Mouse (Mus musculus) MEL (cell line): Measurements from ENCODE around the gene Hnrnph1. TPM values are rescaled to one million over a fixed set of nuclear protein-coding genes. Genes with fewer than 3 reads are reported as not detected.
A peak's percentile ranks its signal among the peaks of the same experiment; 100 is the strongest.

Experiments used
- DNase-seq: peaks from one replicate; pipeline ENCODE4 v3.0.0; 2011; ENCODE audit warnings: low read depth, low spot score
- H3K27ac ChIP-seq: 2 replicates; pipeline ENCODE4 v1.5.1; 2012; ENCODE audit warnings: low read depth, mild to moderate bottlenecking, control low read depth, low read length, moderate library complexity; ENCODE audit not compliant: control insufficient read depth
- H3K27me3 ChIP-seq, 2 experiments: fragments of 150-350 bp in 1 of 2; sonication (generic) in 1 of 2; 2 replicates each; pipeline ENCODE4 v1.6.1; 2012; ENCODE audit warnings: low read length in 2 of 2, mild to moderate bottlenecking in 2 of 2, improper control_type of control experiment in 1 of 2, moderate library complexity in 1 of 2; ENCODE audit not compliant: insufficient read depth in 2 of 2, control insufficient read depth in 1 of 2
- H3K36me3 ChIP-seq, 2 experiments: 2 replicates each; pipeline ENCODE4 v1.6.1; 2012 to 2014; ENCODE audit warnings: low read length in 2 of 2, improper control_type of control experiment in 1 of 2, inconsistent platforms in 1 of 2, mild to moderate bottlenecking in 1 of 2; ENCODE audit not compliant: insufficient read depth in 2 of 2, control insufficient read depth in 1 of 2
- H3K4me1 ChIP-seq, 2 experiments: fragments of 150-350 bp in 1 of 2; sonication (generic) in 1 of 2; 2 replicates each; pipeline ENCODE4 v1.6.1; 2012; ENCODE audit warnings: low read length in 2 of 2, improper control_type of control experiment in 1 of 2, mild to moderate bottlenecking in 1 of 2; ENCODE audit not compliant: insufficient read depth in 2 of 2, control insufficient read depth in 1 of 2
- H3K4me3 ChIP-seq, 2 experiments: fragments of 150-350 bp in 1 of 2; sonication (generic) in 1 of 2; 2 replicates each; pipeline ENCODE4 v1.5.1; 2012; ENCODE audit warnings: low read depth in 2 of 2, low read length in 2 of 2, mild to moderate bottlenecking in 2 of 2, moderate library complexity in 2 of 2, control low read depth in 1 of 2, improper control_type of control experiment in 1 of 2; ENCODE audit not compliant: control insufficient read depth in 1 of 2, insufficient read depth in 1 of 2
- H3K79me2 ChIP-seq: 2 replicates; pipeline ENCODE4 v1.6.1; 2012; ENCODE audit warnings: mild to moderate bottlenecking, low read length, moderate library complexity; ENCODE audit not compliant: control insufficient read depth, poor library complexity, insufficient read depth
- H3K9ac ChIP-seq: 2 replicates; pipeline ENCODE4 v1.6.1; 2012; ENCODE audit warnings: low read depth, mild to moderate bottlenecking, control low read depth, low read length, moderate library complexity; ENCODE audit not compliant: control insufficient read depth, poor library complexity, severe bottlenecking
- H3K9me3 ChIP-seq: fragments of 150-350 bp; sonication (generic); replicated peaks from 2 replicates; pipeline ENCODE4 v1.6.1; 2012; ENCODE audit warnings: mild to moderate bottlenecking, low read length, improper control_type of control experiment, moderate library complexity; ENCODE audit not compliant: insufficient read depth
- E2F4 ChIP-seq: IDR thresholded peaks from 2 replicates; pipeline ENCODE4 v1.6.1; 2011; ENCODE audit warnings: low read depth, low read length, improper control_type of control experiment, borderline replicate concordance
- ELF1 ChIP-seq: IDR thresholded peaks from 2 replicates; pipeline ENCODE4 v1.6.1; 2014; ENCODE audit warnings: low read depth, mild to moderate bottlenecking, inconsistent platforms, low read length, improper control_type of control experiment, moderate library complexity
- EP300 ChIP-seq, 2 experiments: IDR thresholded peaks; 2 replicates each; pipeline ENCODE4 v1.6.1; 2011; ENCODE audit warnings: improper control_type of control experiment in 2 of 2, low read length in 2 of 2, low read depth in 1 of 2, mild to moderate bottlenecking in 1 of 2
- GATA1 ChIP-seq: IDR thresholded peaks from 2 replicates; pipeline ENCODE4 v1.6.1; 2011; ENCODE audit warnings: low read depth, low read length, improper control_type of control experiment
- HCFC1 ChIP-seq: IDR thresholded peaks from 2 replicates; pipeline ENCODE4 v1.6.1; 2012; ENCODE audit warnings: low read depth, mild to moderate bottlenecking, inconsistent platforms, low read length, improper control_type of control experiment, moderate library complexity
- JUND ChIP-seq: IDR thresholded peaks from 2 replicates; pipeline ENCODE4 v1.6.1; 2011; ENCODE audit warnings: low read depth, mild to moderate bottlenecking, improper control_type of control experiment, low read length
- MAFK ChIP-seq: IDR thresholded peaks from 2 replicates; pipeline ENCODE4 v1.6.1; 2011; ENCODE audit warnings: low read depth, mild to moderate bottlenecking, low read length, improper control_type of control experiment, borderline replicate concordance
- MEF2A ChIP-seq: IDR thresholded peaks from 2 replicates; pipeline ENCODE4 v1.6.1; 2014; ENCODE audit warnings: low read depth, mild to moderate bottlenecking, inconsistent platforms, low read length, improper control_type of control experiment; ENCODE audit not compliant: poor library complexity, insufficient replicate concordance, severe bottlenecking; ENCODE audit errors: extremely low read depth
- MXI1 ChIP-seq: IDR thresholded peaks from 2 replicates; pipeline ENCODE4 v1.6.1; 2011; ENCODE audit warnings: mild to moderate bottlenecking, low read depth, low read length, improper control_type of control experiment
- MYB ChIP-seq: IDR thresholded peaks from 2 replicates; pipeline ENCODE4 v1.6.1; 2011; ENCODE audit warnings: mild to moderate bottlenecking, low read depth, low read length, improper control_type of control experiment
- MYC ChIP-seq: IDR thresholded peaks from 2 replicates; pipeline ENCODE4 v1.6.1; 2011; ENCODE audit warnings: low read depth, mild to moderate bottlenecking, low read length, improper control_type of control experiment, moderate library complexity
- NELFE ChIP-seq: IDR thresholded peaks from 2 replicates; pipeline ENCODE4 v1.6.1; 2011; ENCODE audit warnings: low read depth, low read length, improper control_type of control experiment
- NRF1 ChIP-seq: IDR thresholded peaks from 2 replicates; pipeline ENCODE4 v1.6.1; 2014; ENCODE audit warnings: low read depth, mild to moderate bottlenecking, inconsistent platforms, low read length, improper control_type of control experiment, moderate library complexity; ENCODE audit not compliant: poor library complexity, insufficient read depth, severe bottlenecking
- POLR2AphosphoS2 ChIP-seq: IDR thresholded peaks from 2 replicates; pipeline ENCODE4 v1.6.1; 2011; ENCODE audit warnings: low read length, improper control_type of control experiment
- RAD21 ChIP-seq: IDR thresholded peaks from 2 replicates; pipeline ENCODE4 v1.6.1; 2011; ENCODE audit warnings: mild to moderate bottlenecking, low read depth, low read length, improper control_type of control experiment
- RCOR1 ChIP-seq: IDR thresholded peaks from 2 replicates; pipeline ENCODE4 v1.6.1; 2012; ENCODE audit warnings: low read depth, mild to moderate bottlenecking, inconsistent platforms, low read length, improper control_type of control experiment
- SIN3A ChIP-seq: IDR thresholded peaks from 2 replicates; pipeline ENCODE4 v1.6.1; 2012; ENCODE audit warnings: low read length, improper control_type of control experiment, inconsistent platforms
- TAL1 ChIP-seq: IDR thresholded peaks from 2 replicates; pipeline ENCODE4 v1.6.1; 2012; ENCODE audit warnings: mild to moderate bottlenecking, inconsistent platforms, low read length, moderate library complexity, mixed read lengths
- TBP ChIP-seq: IDR thresholded peaks from 2 replicates; pipeline ENCODE4 v1.8.0; 2011; ENCODE audit warnings: low read depth, low read length, improper control_type of control experiment
- TCF12 ChIP-seq: IDR thresholded peaks from 2 replicates; pipeline ENCODE4 v1.6.1; 2014; ENCODE audit warnings: low read depth, mild to moderate bottlenecking, inconsistent platforms, low read length, improper control_type of control experiment, moderate library complexity
- USF2 ChIP-seq, 2 experiments: IDR thresholded peaks; 2 replicates each; pipeline ENCODE4 v1.6.1; 2011 to 2012; ENCODE audit warnings: improper control_type of control experiment in 2 of 2, low read length in 2 of 2, borderline replicate concordance in 1 of 2, inconsistent platforms in 1 of 2, low read depth in 1 of 2, mild to moderate bottlenecking in 1 of 2; ENCODE audit not compliant: insufficient read depth in 1 of 2
- ZC3H11A ChIP-seq: IDR thresholded peaks from 2 replicates; pipeline ENCODE4 v1.6.1; 2012; ENCODE audit warnings: low read depth, mild to moderate bottlenecking, inconsistent platforms, low read length, improper control_type of control experiment
- ZNF384 ChIP-seq: IDR thresholded peaks from 2 replicates; pipeline ENCODE4 v1.6.1; 2012; ENCODE audit warnings: low read depth, mild to moderate bottlenecking, inconsistent platforms, low read length, improper control_type of control experiment
- polyA plus RNA-seq, 2 experiments: library from polyadenylated mRNA; stranded (reverse) in 1 of 2; unstranded in 1 of 2; fragments of >175 nt in 1 of 2; fragments of >200 nt in 1 of 2; gene quantifications; 2 replicates each; pipeline versions ENCODE4 v1.2.1 to v1.2.4; 2012; ENCODE audit warnings: low replicate concordance in 2 of 2, low read depth in 1 of 2; ENCODE audit not compliant: insufficient read length in 2 of 2, insufficient read depth in 1 of 2, missing spikeins in 1 of 2
- total RNA-seq: library from RNA; depleted of rRNA; stranded (reverse); fragments of 300-350 nt; gene quantifications from 2 replicates; pipeline ENCODE4 v1.2.3, GENCODE M21; 2012

The Hnrnph1 gene
- total and polyA plus RNA-seq, 3 experiments: 227 to 552 (median 425) TPM

- TF ChIP-seq MAFK (no peak), TCF12 (no peak; the same call in 1 of the 2 replicates), POLR2AphosphoS2 (peak; percentile 74; the same call in 1 of the 2 replicates), EP300 (IDR thresholded peaks at IDR 0.05; ENCODE audit: low read depth in 1 of 2, low read length in 2 of 2) (0 out of 4 replicates have a peak, but pooled peaks of 1 of the 2 experiments have one; percentile 16), MYC (0 out of 2 replicates have a peak, but pooled peaks have one; percentile 40), ZNF384 (no peak), NRF1 (no peak; the same call in 1 of the 2 replicates), MYB (no peak), NELFE (peak; percentile 79), TBP (peak; percentile 80), HCFC1 (peak; percentile 71), TAL1 (no peak), E2F4 (0 out of 2 replicates have a peak, but pooled peaks have one; percentile 20)
Measured at GRCm38 (mm10) chr11:50421934-50422780, 45.4 kb downstream of the Hnrnph1 start (continued).

DNA sequence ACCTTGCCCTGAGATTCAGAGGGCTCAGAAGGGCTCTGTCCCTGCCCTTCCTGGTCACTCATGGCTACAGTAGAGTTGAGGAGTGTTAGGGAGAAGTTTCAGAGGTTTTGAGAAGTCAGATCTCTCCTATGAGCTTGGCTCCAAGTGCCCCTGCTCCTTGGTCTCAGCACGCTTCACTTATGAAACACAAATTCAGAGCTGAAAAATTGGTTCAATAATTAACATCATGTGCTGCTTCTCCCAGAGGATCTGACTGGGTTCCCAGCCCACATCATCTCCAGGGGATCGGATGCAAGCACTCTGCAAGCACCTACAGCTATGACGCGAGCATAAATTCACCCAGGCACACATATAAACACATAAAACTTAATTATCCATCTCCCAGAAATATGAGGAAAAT lies 49.3 kb downstream of the Hnrnph1 start:
- H3K27ac ChIP-seq: no peak overlapping the region
- H3K9ac ChIP-seq: no peak overlapping the region
- no peak for TF ChIP-seq MXI1
- TF ChIP-seq MYC: no peak
- TF ChIP-seq TBP: no peak
- TF ChIP-seq NRF1: no peak
- no peak for TF ChIP-seq RCOR1
- no peak for TF ChIP-seq E2F4
- TF ChIP-seq TAL1: no peak
- no peak for TF ChIP-seq MEF2A
- no peak for TF ChIP-seq ZC3H11A
- TF ChIP-seq JUND: no peak
- TF ChIP-seq SIN3A: no peak
- no peak for TF ChIP-seq ELF1
- TF ChIP-seq TCF12: no peak
- no peak for TF ChIP-seq GATA1
- no peak for TF ChIP-seq ZNF384
- TF ChIP-seq USF2 (IDR thresholded peaks at IDR 0.05; ENCODE audit: borderline replicate concordance in 1 of 2, insufficient read depth in 1 of 2, low read depth in 1 of 2, low read length in 2 of 2): no peak
- TF ChIP-seq RAD21: no peak
- no peak for TF ChIP-seq NELFE
- H3K79me2 ChIP-seq: peaks cover 7% of the 10 kb centered on the region; the same call in 1 of the 2 replicates
- H3K27me3 ChIP-seq: no peaks in the 10 kb centered on the region
- no peak for DNase-seq
- H3K36me3 ChIP-seq: peaks cover 0 to 12% of the 10 kb centered on the region in 2 experiments; a peak in 2 of 4 replicates
- H3K4me3 ChIP-seq: no peak overlapping the region
- peaks cover 3 to 15% of the 10 kb centered on the region in 2 experiments; a peak in 3 of 4 replicates for H3K4me1 ChIP-seq
- no peaks in the 10 kb centered on the region for H3K9me3 ChIP-seq
